Mouse (Mus musculus) CD4-positive, CD25-positive, alpha-beta regulatory T cell, adult 2 months (primary cell): Measurements from ENCODE around the gene Abca7.
"Not testable (repeated sequence)": the region's sequence is repeated elsewhere in the genome, so short reads cannot be mapped to it uniquely, and the experiment has no call there.

Experiments
- DNase-seq: peaks from one replicate; pipeline ENCODE4 v3.0.0-alpha.2; 2012; ENCODE audit warnings: low read depth, low spot score

Abca7 gene

DNA sequence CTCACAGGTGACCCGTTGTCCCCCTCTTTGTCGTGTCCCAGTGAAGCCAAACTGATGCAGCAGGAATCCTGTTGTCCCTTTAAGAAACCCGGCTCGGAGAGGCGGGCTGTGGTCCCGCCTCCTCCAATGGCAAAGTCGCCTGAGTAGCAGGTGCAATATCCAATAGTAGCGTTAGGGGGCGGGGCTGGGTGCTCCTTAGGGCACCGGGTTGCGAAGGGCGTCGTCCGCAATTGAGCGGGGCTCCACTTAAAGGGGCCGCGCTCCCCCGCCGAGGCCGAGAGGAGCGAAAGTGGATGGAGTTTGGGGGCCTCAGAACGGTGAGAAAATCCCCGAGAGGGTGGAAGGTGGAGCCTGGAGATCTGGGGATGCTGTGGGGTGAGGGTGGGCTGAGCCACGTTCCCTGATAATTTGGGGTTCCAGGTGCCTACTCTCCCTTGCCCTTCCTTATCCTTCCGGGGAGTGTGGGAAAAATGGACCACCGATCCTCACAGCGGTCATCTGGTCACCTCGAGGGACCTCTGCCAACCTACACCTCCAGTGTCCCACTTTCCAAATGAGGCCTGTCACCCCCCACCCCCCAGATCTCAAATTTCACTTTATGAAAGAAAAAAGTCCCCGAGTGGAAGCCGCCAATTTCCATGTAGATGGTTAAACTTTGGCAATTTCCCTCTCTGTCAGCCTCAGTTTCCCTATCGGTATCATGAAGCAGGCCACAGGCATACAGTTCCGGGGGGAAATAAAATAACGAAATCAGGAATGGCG lies at the start of gene Abca7:
Abca7 (plus strand) TSS at position 223 of the 762 bp plus-strand sequence.
- DNase-seq: peak; percentile 96

DNA sequence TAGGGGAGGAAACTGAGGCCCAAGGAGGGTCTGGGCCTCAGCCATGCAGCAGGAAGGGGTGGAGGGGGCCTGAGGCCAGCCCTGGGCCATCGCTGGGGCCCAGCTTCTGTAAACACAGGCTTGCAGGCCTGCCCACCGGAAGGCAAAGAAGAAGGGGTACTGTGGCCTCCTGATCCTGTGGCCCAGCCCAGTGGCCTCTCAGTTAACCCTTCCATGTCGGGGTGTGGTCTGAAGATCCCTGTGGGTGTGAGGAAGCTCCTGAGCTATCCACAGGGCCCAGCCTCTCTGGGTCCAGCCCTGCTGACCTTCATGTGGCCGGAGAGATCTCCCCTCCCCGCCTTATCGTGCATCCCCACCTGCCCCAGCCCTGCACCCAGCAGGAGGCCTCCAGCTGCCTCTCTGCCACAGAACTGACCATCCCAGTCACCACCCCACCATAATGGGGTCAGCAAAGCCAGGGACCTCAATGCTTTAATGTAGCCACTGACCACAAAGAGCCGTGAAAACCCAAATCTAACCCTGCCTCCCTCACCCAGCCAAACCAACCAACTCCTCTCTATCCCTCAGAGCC lies 49.5 kb upstream of the Abca7 start:
- no peak for DNase-seq

DNA sequence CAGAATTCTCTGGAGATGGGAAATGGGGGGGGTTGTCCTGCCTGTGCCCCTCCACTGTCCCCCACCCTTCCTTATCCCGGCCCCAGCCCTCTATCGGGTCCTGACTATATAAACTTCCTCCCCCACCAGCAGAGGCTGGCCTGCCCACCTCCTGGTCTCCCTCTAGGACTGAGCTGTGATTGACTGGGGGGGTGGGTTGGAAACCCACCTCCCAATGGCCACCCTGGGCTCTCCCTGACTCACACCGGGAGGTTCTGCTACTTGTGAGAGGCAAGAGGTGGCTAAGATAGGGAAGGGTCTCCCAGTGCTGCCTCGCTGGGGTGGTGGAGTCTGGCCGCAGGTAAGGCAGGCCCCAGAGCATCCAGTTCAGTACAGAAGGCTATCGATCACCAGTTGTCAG lies 48.8 kb upstream of the Abca7 start:
- no peak for DNase-seq

- DNase-seq: no peak
Observed at GRCm38 (mm10) chr10:79949873-79950272, 46.4 kb upstream of the Abca7 start.

DNA sequence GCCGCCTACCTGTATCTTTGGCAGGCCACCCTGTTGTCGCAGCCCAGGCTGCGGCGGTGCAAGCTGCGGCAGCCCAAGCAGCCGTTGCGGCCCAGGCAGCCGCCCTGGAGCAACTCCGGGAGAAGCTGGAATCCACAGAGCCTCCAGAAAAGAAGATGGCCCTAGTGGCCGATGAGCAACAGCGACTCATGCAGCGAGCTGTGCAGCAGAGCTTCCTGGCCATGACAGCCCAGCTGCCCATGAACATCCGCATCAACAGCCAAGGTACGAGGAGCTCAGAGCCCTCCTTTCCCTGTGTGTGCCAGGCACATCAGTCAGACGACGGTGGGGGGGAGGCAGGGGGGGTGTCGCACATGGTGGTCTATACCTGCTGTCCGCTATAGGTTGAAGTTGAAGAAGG lies 45.6 kb upstream of the Abca7 start:
- no peak for DNase-seq

DNA sequence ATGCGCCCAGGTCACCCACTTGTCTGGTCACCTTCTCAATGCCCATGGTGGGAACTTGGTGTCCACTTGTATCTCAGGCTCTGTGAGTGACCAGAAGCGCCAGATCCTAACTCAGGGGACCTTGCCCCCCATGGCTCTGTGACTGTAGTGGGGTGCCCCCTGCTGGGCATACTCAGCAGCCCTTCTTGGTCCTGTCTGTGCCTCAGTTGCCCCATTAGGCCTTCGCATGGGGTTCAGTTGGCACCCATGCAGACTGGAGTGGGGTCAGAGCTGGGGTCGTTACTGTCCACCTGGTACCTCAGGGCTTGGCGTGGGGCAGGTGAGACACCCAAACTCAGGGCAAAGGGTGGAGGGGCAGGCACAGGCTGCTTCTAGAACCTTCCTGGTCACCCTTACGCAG lies 42.3 kb upstream of the Abca7 start:
- peak; percentile 61 for DNase-seq

GRCm38 (mm10) chr10:79955691-79956090 lies 40.6 kb upstream of the Abca7 start:
- no peak for DNase-seq

GRCm38 (mm10) chr10:79956643-79957154 lies 39.6 kb upstream of the Abca7 start:
- no peak for DNase-seq

DNA sequence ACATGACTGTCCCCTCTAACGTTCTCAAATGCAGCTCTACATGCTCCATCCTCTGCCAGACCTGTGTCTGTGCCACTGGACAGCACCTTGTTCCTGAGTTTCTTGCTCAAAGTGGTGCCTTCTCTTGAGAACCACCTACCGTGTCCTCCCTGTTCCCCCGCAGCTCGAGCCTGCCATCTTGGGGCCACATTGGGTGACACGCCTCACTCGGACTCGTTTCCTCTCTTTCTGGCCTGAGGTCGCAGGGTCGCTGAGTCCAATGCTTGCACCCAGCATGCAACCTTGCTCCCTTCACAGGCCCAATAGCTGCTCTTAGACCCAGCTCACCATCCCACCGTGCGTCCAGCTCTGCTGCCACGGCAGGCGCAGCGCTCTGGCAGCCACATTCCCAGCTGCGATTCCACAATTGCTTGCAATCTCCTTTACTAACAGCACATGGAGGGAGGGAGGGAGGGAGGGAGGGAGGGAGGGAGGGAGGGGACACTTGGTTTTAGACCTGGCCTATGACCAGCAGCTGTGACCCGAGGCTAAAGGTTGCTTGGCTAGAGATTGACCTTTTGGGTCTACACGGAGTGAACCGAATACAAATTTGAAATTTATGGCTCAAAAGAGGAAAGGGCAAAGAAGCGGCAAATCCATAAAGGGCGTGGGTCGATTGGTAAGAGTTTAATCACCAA lies 38.0 kb upstream of the Abca7 start:
- DNase-seq: peak; percentile 85

GRCm38 (mm10) chr10:79959412-79959811 lies 36.9 kb upstream of the Abca7 start:
- not testable (repeated sequence) for DNase-seq

GRCm38 (mm10) chr10:79959847-79960601 lies 36.3 kb upstream of the Abca7 start, which contains the start of gene Wdr18:
Gene Wdr18 (plus strand): TSS chr10:79960152.
- peak; percentile 100 for DNase-seq

DNA sequence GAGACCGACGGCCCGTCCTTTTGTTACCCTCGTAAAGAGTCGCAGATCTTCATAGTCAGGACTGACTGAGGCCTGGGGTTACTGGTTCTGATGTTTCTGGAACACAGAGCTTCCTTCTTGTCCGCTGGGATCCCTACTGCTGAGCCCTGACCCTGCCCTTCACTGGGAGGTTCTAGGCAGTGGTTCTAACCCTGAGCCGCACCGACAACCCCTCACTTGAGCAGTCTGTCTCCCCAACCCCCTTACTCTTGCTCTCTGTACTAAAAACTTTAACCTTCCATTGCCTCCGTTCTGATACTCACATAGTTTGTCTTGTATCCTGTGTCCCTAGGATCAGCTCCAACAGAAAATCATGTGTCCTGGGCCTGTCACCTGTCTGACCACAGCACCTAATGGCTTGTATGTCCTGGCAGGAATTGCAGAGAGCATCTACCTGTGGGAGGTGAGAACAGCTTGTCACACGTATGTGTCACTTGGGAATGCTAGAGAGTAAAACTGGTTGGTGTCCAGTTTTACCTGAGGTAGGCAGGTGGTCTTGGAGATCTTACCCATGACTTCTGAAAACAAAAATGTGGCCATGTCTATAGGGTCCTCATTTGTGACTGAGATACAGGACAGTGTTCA lies 35.5 kb upstream of the Abca7 start:
- DNase-seq: no peak

DNA sequence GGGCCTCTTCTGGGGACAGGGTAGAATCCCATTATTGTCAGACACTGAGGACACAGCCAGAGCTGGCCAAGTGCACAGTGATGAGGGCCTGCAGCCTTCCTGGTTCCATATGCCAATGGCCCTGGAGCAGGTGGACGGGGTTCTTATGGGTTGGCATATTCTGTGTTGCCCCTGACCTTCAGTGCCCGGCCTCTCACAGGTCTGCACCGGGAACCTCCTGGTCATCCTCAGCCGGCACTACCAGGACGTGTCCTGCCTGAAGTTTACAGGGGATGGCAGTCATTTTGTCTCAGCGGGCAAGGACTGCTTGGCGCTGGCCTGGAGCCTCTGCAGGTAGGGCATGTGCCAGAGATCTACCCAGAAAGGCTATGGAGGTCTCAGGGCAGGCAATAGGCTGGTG lies 31.6 kb upstream of the Abca7 start:
- no peak for DNase-seq

DNA sequence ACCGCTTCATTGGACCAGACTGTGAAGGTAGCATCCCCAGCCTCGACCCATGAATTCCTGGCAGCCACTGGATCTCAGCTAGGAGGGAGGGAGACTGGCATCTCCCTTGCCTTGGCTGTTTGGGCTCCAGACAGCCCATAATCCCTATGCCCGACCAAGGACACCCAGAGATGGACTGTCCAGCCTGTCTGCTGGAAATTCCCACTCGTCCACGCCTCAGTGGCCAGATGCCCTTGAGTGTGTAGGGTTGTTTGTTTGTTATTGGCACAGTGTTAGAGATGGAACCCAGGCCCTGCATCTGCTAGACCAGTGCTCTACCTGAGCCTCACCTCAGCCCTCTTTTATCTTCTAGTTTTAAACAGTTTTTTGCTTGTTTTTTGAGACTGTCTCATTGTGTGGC lies 31.0 kb upstream of the Abca7 start:
- no peak for DNase-seq

GRCm38 (mm10) chr10:79966886-79967400 lies 29.4 kb upstream of the Abca7 start:
- DNase-seq: no peak

- DNase-seq: no peak
Observed at GRCm38 (mm10) chr10:79968181-79968580, 28.1 kb upstream of the Abca7 start.

DNA sequence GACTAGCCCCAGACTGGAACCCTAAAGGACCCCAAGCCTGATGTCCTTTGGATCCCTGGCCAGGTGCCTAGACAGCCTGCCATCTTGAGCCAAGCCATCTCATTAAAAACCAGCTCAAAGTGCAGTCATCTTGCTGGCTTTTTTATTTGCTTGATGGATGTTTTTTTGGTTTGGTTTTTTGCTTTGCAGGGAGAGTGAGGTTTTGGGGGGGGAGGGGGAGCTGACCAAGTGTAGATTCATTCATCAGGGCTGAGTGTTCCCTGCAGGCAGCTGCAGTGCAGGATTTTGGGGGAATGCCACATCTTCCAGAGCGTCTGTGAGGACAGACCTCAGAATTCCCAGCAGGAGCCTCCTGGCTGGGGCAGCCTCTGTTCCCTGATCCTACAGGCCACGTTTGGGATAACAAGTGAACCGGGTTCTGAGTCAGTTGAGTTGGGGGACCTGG lies 27.1 kb upstream of the Abca7 start:
- no peak for DNase-seq

- no peak for DNase-seq
Observed at GRCm38 (mm10) chr10:79970415-79971182, 25.7 kb upstream of the Abca7 start, which contains the start of gene Grin3b. Gene Grin3b (plus strand): TSS chr10:79970715.

DNA sequence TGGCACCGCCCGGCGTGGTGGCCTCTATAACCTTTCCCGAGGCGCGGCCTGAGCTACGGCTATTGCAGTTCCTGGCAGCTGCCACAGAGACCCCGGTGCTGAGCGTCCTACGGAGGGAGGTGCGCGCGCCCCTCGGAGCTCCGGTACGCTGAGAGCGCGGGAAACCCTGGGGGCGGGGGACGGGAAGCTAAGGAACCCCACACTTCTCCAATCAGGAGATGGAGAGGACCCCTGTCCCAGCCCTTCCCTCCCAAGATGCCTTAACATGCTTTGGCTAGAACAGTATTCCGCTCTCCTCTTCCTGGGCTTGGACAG lies 25.2 kb upstream of the Abca7 start:
- no peak for DNase-seq

DNA sequence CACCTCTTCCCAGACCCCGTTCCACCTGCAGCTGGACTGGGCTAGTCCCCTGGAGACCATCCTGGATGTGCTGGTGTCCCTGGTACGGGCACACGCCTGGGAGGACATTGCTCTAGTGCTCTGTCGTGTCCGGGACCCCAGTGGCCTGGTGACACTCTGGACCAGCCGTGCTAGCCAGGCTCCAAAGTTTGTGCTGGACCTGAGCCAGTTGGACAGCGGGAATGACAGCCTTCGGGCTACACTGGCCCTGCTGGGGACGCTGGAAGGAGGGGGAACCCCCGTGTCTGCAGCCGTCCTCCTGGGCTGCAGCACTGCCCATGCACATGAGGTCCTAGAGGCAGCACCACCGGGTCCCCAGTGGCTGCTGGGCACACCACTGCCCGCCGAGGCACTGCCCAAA lies 23.5 kb upstream of the Abca7 start:
- no peak for DNase-seq
